Mouse (Mus musculus): ENCODE results near the gene Umod.

DNA sequence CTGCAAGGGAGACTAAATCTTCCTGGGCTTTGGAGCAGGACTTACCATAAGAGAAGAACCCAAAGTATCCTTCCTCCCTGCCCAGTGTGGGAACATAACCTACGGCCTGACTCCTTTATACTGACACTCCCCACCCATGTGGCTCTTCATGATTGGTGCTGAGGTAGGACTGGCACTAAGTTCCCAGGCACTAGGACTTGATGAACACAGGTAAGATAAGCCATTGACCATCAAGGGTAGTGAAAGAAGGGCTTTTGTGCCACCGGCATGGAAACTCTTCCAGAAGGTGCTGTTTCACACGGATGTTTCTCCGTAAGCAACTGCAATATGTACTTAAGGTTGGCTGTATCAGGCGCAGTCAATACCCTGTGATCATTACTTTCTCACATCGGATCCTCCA is 19.9 kb downstream of the Umod start, which contains the start of gene Gp2:
- TF ChIP-seq EP300 (IDR thresholded peaks at IDR 0.05; ENCODE audit: low read depth) (no peak), CTCF (IDR thresholded peaks at IDR 0.05; ENCODE audit: low read depth) (no peak)

All from liver, postnatal 0 days (tissue).